Mouse (Mus musculus): ENCODE measurements at regions not wholly inside any gene's neighbourhood (a gene's known extent, or its start where the extent isn't known, plus 50 kb on each side); places are given as distances from the start of the nearest gene placed in this dataset.
"Not testable (repeated sequence)": the region's sequence is repeated elsewhere in the genome, so short reads cannot be mapped to it uniquely, and the experiment has no call there.

DNA sequence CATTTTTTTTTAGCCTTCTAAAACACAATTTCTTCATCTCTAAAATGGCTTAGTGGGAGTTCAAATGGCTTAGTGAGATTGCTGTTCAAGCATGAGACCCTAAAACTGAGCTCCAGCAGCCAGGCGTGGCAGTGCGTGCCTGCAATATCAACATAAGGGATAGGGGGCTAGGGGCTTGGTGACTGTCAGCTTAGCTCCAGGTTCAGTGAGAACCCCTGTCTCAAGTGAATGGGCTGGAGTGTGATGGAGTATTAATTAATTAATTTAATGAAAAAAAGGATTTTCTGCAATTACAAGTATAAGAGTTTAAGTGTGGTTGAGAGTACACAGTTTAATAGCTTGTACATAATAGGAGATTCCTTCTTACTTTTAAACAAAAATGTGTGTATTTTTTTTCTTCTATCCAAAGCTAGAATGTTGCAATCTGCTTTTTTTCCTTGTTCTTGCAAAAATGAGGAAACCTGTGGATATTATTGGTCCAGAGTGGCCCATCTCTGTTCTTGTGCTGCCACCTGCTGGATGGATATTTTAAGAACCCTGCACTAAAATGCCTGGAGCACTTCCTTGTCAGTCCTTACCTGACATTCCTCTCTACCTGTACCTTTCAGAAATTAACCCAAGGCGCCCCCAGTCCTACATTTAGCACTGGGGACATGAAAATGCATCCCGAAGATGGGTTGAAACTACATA is 54.0 kb upstream of the Usp47 start:
- peak; percentile 83 for DNase-seq

DNA sequence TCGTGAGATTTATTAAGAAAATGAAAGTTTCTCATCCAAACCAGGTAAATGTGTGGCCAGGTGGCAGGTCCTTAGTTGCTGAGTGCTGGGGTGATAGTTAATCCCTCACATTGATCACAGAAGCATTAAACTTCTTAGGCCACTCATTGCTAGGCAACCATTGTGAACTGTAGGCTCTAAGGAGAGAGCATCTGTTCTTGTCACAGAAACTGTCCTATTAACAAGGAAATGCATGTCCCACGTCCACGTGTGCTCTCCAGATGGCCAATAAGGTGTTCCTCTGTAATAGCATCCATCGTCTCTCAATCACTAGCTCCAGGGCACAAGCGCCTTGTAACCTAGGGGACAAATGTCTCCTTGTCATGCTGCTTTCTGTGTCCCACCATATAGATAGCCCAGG is 55.0 kb upstream of the Usp47 start:
- no peak for DNase-seq

DNA sequence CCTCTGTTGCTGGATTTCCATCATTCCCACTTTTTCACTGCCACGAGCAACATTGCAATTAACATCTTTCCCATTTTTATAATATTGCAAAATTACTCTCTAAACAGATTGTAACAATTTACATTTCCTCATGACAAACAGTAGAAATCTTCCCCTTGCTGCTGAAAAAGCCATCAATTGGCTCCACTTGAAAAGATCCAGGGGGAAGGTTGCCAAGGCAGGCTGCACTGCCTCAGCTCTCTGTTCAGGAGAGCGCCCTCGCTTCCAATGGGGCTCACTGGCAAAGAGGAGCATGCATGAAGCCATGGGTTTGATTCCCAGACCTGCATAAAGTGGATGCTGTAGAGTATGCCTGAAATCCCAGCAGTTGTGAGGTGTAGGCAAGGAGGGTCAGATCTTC is 56.6 kb upstream of the Usp47 start:
- DNase-seq = no peak

DNA sequence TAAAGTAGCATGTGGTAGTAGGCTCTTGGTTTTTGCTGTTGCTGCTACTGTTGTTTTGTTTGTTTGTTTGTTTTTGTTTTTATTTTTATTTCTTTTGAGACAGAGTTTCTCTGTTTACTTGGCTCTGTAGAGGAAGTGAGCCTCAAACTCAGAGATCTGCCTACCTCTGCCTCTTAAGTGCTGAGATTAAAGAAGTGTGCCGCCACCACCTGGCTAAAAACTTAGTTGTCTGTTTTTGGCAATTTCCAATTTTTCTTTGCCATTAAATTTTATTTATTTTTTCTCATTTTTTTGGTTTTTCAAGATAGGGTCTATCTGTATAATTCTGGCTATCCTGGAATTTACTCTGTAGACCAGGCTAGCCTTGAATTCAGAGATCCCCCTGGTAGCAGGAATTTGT is 59.3 kb upstream of the Usp47 start:
- DNase-seq = no peak

DNA sequence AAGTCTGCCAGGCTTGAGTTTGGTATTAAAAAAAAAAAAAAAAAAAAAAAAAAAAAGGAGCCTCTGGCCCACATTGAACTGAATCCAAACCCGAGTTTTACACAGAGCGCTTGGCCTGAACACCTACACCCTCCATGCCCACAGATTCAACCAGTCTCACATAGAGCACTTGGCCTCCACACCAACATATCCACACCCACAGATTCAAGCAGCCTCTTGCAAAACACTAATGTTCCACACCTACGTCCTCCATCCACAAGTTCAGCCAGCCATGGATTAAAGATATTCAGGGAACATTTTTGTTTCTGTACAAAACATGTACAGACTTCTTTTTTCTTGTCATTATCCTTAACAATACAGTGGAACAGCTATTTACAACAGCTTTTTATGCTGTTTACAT is 63.3 kb upstream of the Usp47 start:
- no peak for DNase-seq

DNA sequence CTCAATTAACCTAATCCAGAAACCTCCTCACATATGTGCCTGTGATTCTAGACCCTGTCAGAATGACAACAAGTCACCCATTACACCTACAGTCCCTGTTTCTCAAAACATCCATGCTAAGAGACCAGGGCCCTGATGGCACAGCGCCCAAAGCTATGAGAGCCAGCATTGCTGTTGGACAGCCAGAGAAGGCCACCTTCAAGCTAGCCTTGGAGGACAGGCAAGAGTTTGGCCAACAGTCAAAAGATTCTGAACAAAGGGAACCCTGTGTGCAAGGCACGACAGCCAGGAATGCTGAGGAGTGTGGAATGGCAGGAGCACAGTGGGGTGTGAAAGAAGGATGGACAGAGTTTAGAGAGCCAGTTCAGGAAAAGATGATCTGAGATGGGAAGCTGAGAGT is 66.6 kb upstream of the Usp47 start:
- peak; percentile 4 for DNase-seq

DNA sequence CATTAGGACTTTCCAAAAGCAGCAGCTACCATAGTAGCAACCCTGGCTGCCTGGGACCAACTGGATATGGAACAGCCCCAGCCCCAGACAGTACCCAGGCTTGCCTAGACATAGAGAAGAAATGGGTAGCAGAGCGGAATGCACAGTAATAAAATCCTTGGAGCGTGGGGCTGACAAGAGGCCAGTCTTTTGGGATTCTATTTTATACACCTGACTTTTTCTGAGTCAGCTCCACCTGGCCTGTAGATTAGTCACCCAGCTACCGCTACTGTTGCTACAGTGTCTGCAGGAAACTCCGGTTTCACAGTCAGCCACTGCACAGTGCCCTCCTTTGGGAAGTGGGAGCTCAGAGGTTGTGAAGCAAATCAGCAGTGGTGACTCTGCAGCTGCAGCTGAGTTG is 83.7 kb upstream of the Usp47 start:
- DNase-seq = no peak

DNA sequence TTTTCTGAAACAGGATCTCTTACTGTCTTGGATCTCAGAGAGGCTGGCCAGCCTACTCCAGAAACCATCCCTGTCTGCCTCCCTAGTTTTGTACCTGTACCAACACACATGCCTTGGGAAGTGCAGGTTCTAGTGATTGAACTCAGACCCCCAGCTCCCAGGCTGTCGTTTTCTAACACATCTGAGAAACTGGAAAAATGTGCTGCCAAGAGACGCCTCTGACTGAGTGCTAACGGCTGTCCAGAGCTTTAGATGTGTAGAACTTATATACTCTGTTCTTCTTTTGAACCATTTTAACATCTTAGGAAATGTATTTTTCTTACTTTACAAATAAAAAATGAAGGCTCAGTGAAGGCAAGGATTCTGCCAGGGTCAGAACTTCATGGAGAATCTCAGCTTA is 85.8 kb upstream of the Usp47 start:
- DNase-seq = no peak

DNA sequence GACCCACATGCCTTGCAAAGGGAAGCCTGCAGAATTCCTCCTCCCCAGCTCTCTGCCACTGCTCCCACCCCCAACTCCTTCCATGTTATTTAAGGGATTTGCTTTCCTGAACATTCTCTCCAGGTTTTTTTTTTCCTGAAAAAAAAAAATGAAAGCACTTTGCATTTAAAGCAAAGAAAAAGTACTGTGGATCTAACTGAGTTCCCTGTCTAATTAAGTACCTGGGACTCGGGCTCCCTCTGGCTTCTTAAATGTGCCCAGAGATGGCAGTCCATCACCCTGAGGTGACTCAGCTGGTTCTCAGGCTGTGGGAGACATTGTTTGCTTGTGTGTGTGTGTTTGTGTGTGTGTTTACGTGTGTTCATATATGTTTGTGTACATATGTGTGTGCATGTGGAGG is 86.2 kb upstream of the Usp47 start:
- DNase-seq = no peak

DNA sequence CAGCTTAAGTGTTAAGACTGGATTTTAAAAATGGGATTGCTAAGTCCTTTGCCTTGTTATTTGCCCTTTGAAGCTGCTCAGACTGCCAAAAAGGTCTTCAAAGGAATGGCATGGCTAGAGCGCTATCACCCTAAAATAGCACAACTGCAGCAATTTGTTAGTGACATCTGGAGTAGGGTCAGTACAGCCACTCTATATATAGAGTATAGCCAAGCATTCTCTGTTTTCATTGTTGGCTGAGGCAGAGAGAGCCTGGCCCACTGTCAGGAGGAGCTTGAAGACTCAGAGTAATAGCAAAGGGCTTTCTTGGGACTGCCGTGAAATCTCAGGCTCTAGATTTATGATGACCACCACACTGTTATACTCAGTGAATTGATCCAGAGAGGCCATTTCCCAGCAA is 90.6 kb upstream of the Usp47 start:
- DNase-seq = no peak

DNA sequence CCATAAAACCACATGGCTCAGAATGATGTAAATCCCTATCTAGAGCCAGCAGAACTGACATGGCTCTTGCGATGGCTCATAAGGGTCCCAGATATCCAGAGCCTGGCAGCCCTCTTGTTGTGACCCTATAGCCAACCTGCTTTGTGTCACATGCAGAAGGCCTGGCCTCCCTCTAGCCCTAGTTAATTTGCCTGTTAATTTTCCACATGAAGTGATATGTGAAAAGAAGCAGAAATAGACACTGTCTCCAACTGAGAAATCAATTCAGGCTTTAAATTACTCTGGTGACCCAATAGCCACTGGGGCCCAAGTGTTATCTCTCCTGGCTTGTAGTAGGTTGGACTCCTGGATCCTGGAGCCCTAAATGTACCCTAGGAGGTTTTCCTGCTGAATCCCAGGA is 103.3 kb upstream of the Usp47 start:
- DNase-seq = no peak

DNA sequence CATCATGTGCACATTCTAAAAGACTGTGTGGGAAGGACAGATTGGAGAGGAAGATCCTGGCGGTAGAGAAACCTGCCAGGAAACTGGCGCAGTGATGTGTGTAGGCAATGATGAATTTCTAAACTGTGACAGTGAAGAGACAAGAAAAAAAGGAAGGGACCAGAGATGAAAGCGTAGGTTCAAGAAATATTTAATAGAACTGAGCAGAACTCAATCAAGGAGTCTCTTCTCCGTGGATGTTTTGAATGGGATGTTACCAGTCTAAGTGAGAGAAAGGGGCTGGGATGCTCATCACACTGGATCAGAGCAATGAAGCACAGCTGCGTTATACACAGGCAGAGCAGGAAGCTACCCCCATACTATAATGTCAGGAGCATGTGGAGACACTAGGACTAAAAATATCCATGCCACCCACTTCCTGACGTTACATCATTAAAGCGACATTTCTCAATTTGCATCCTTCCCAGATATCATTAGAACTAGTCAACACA is 119.5 kb upstream of the Usp47 start:
- no peak for DNase-seq

DNA sequence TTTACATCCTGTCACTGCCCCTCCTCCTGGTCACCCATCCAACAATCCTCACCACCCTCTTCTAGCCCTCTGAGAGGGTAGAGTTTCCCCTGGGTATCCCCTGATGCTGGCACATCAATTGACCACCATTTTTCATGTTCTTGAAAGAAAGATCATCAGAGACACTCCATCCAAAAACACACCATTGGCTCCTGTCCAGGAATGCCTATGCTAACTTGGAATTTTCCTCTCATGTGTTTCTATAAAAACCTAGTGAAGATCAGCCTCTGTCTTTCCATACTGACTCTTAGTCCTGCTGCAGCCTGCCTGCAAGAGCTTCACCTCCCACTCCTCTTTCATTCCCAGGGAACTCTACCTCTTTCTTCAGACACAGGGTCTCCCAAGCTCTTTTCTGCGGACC is 117.2 kb upstream of the Galnt18 start:
- DNase-seq = peak; percentile 13

DNA sequence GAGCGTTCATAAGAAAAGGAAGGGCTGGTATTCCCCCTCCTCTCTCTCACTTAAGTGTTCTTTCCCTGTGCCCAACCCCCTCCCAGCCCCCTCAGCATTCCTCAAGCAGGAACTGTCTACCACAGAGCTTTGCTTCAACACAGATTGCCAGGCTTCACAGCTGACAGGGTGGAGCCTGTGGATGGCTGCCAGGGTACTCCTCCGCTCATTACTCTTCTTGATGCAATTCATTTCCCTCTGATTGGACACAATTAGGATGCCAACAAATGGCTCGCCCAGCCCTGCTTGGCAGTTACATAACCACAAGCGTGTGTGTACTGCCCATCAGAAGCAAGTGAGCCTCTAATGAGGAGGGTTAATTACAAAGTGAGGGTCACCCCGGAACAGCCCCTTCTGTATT is 116.5 kb upstream of the Galnt18 start:
- DNase-seq = peak; percentile 86

DNA sequence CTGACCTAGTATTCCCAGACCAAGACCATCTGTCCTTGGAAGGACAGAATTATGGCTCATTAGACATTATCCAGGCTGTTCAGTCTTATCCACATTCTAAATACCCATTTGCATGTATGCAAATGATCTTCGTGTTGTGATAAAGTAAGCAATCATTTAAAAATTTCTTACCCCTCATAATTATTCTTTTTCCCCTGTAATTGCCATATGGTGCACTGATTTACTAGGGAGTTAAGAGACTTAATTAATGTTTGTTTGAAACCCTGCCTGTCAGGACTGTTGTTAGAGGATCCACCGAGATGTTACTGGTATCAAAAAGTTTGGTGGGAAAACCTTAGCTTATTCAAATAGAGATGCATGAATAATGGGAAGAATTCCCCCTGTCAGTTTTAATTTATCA is 103.2 kb upstream of the Galnt18 start:
- DNase-seq = no peak

DNA sequence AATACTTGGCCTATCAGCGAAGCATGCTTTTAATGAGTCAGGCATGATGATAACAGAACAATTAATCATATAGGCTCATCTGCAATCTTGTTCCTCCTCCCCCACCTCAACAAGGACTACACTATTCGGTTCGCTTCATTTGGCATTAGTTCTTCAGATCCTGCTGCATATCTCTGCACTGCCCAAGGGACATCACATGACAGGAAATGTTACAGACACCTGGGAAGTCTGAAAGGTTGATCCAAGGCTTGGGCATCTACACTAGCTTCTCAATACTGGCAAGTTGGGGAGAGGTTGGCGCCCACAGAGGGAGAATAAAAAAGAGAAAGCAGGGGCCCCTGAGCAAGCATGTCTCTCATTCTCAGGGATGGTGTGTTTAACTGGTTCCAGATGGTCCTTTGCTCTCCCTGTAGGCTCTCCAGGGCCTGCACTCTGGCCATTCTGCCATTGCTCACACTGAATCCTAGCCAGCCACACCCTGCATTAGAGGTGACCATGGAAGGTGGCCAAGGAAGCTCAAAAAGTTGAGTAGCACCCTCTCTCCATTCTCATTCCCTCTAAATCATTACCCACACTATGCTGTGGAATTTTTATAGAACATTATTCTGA is 100.4 kb upstream of the Galnt18 start:
- DNase-seq = no peak

DNA sequence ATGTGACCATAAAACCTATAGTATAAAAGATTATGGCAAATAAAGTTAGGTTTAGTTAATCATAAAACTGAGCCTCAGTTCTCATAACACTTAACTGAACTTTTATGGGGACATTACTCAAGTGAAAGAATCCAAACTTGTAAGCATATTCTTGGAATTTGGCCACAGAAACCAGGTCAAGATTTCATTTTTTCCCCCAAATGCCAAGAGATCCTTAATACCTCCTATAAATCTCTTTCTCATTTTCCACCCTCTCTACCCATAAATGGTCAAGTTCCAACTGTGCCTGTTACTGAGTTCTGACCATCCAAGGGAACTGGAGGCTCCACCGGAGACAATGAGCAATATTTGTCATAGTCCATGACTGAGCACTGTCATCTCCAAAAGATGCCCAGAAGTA is 97.8 kb upstream of the Galnt18 start:
- no peak for DNase-seq

DNA sequence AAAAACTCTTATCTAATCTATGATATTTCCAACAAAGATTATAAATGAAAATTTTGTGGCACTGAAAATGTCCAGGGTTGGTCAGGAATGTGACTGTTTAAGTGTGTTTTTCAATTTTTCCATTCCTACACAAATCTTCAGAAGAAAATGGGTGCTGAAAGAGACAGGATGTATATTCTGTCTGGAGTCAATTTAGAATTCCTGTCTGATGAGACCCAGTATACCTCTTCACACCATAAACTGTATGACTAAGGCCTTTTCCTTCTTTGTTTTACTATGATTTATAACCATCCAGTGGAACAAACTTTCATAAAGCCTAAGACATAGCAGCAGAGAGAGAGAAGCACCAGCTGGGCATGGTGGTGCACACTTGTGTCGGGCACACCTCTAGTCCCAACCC is 96.2 kb upstream of the Galnt18 start:
- DNase-seq = no peak

DNA sequence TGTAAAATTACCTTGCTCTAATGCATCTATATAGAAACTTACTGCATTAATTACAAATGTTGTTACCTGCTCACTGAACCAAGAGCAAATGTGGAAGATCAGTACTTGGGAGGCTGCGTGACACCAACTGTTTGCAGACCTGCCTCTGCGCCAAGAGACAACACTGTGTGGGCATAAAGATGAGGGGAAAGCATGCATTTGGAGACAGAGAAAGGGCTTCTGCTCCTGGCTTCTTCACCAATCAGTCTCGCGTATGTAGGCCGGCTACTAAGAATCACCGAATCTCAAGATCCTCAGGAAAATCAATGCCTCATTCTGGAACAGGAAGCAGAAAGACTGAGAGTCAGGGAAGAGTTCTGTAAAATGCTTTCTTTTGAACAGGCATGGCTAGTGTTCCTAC is 89.6 kb upstream of the Galnt18 start:
- no peak for DNase-seq

DNA sequence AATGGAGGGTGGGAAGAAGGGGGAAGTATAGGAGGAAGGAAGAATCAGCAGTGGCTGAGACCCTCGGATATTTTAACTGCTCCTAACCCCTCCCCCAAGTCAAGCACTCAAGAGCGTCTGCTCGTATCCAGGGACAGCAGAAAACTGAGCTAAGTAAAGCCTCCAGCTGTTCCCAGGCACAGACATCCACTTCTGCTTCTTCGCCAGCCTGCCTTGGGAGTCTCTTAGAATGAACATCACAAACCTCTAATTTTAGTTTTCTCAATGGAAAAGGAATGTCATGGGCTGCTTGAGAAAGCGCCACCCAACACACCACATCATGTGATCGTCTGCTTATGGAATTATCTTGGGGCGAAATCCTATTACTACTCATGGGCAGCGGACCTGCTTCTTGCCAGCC is 83.3 kb upstream of the Galnt18 start:
- DNase-seq = no peak

DNA sequence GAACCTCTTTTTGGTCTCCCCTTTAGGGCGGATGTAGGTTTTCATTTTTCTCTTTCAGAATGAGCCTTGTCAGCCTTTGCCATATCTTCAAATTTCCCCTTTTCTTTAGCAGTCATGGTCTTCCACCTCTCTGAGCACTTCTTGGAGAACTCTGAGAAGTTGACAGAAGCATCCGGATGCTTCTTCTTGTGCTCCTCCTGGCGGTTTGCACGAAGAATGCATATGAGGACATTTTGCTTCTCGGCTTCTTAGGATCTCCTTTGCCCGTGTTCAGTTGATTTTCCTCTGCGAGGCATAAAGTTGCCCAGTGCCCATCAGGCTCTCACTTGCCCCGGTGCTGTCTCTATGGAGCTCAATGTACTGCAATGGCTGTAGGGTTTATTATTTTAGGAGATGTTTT is 78.5 kb upstream of the Galnt18 start:
- not testable (repeated sequence) for DNase-seq

DNA sequence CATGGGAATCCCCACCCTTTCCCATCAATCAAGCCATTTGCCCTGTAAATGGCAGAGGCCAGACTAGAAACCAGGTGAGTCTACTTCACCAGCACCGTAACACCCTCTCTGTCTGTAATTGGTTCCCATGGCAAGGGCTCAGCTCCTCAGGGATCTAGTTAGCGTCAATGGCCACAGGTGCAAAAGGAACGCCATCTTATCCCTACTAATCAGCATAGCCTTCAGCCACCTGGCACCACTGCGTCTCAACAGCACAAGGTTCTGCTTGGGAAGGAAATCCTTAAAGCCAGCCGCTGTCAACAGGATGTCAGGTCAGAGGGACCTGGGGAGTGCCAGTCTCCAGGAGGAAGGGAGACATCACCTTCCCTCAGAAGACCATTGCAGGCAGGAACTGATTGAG is 77.2 kb upstream of the Galnt18 start:
- DNase-seq = no peak

DNA sequence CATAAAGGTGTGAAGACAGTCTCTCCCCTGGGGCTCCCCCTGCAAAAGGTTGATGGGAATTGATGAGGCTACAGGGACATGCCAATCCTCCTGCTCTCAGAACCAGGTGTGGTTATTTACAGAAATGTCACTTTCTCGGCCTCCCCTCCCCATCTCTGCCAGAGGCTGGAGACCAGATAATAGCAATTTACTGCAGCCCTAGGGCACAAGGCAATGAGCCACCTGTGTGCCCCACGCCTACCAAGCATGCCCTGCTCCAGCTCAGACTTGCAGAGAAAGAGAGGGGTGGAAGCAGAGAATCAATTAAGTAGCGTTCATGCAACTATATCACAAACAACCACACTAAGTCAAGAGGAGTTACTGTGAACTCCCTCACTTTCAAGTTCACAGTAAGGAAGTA is 75.5 kb upstream of the Galnt18 start:
- no peak for DNase-seq

DNA sequence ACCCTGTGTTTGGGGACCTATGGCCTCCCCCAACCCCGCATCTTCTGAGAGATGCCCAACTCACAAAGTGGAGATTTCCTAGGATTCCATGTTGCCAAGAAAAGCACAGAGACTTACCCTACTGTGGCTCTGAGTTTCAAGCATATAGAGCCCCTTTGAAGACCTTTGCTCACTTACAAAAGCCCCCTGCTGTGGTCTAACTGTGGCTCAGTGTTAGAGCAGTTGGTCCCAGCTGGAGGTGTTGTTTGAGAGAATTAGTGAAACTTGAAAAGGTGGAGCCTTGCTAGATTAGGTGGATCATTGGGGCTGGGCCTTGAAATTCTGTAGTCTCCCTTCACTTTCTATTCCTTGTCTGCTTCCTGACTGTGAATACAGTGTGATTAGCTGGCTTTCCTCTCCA is 66.6 kb upstream of the Galnt18 start:
- DNase-seq = no peak

DNA sequence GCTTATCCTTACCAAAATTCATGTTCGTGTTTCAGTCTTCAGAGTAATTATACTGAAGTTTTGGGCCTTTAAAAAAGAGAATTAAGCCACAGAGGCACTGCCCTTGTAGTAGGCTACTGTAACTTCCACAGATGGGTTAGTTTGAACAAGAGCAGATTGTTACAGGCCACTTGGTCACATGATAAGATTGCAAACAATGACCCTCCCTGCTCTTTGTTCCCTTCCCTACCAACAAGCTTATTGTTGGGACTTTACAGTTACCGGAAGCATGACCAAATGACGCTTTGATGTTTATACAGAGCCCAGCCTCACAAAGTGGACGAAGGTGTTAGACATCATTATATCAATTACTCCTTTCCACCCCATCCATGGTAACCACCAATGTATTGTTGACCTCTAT is 63.9 kb upstream of the Galnt18 start:
- no peak for DNase-seq

Measured in cerebellum, adult 9-10 months (tissue).